Mouse (Mus musculus) intestine, embryonic 14.5 days (tissue): ENCODE results near the gene Thap8. TPM values are rescaled to one million over a fixed set of nuclear protein-coding genes. Genes with fewer than 3 reads are reported as not detected.

Experiments
- ATAC-seq: fragments of 200-750 bp; cut with Nextera tagmentation; replicated peaks from 2 replicates; pipeline ENCODE4 v1.8.0; 2017; ENCODE audit warnings: low read depth, moderate number of reproducible peaks, moderate TSS enrichment, moderate library complexity; ENCODE audit not compliant: low FRiP score, low TSS enrichment
- DNase-seq: peaks from one replicate; pipeline ENCODE4 v3.0.0-alpha.2; 2018; ENCODE audit warnings: low spot score
- H3K27ac ChIP-seq: fragments of 300-500 bp; sonication (generic); 2 replicates; pipeline ENCODE4 v1.5.1; 2014; ENCODE audit warnings: low read depth, mild to moderate bottlenecking, control low read depth
- H3K27me3 ChIP-seq: fragments of 300-500 bp; sonication (generic); replicated peaks from 2 replicates; pipeline ENCODE4 v1.6.1; 2014; ENCODE audit warnings: low read length, control low read depth; ENCODE audit not compliant: control insufficient read depth, insufficient read depth
- H3K36me3 ChIP-seq: fragments of 300-500 bp; sonication (generic); 2 replicates; pipeline ENCODE4 v1.6.1; 2014; ENCODE audit warnings: low read length, control low read depth; ENCODE audit not compliant: control insufficient read depth, insufficient read depth
- H3K4me1 ChIP-seq: fragments of 300-500 bp; sonication (generic); replicated peaks from 2 replicates; pipeline ENCODE4 v1.6.1; 2014; ENCODE audit warnings: low read length, control low read depth, mixed read lengths; ENCODE audit not compliant: control insufficient read depth, insufficient read depth
- H3K4me2 ChIP-seq: fragments of 300-500 bp; sonication (generic); 2 replicates; pipeline ENCODE4 v1.6.1; 2014; ENCODE audit warnings: low read length
- H3K4me3 ChIP-seq: fragments of 300-500 bp; sonication (generic); 2 replicates; pipeline ENCODE4 v1.5.1; 2014; ENCODE audit warnings: low read depth, low read length, control low read depth, mixed read lengths
- H3K9ac ChIP-seq: fragments of 300-500 bp; sonication (generic); 2 replicates; pipeline ENCODE4 v1.6.1; 2014; ENCODE audit warnings: mild to moderate bottlenecking, low read length
- H3K9me3 ChIP-seq: fragments of 300-500 bp; sonication (generic); 2 replicates; pipeline ENCODE4 v1.6.1; 2016; ENCODE audit warnings: low read length, control low read depth; ENCODE audit not compliant: control insufficient read depth
- WGBS: fragments of 180-500 bp; shearing (Covaris S2); extraction: QIAGEN DNeasy Blood & Tissue Kit; methylation state at CpG from one replicate; pipeline ENCODE4 v1.1.7; 2014; 5-methylcytosine and 5-hydroxymethylcytosine counted together
- polyA plus RNA-seq: library from polyadenylated mRNA; unstranded; fragments of >200 nt; fragmentation: Nextera tagmentation; extraction: Ambion mirVana; gene quantifications from 2 replicates; pipeline ENCODE4 v1.2.1, GENCODE M21; 2014

Thap8 gene
- polyA plus RNA-seq, 1 experiment from 2014 or later: 0.26 TPM

GRCm38 (mm10) chr7:30320946-30321345, 41.1 kb downstream of the Thap8 start:
- 76% methylated on average over 2 of the region's 2 CpGs for WGBS
- H3K4me3 ChIP-seq: peak overlapping the region; percentile 68; the same call in 1 of the 2 replicates
- H3K4me1 ChIP-seq: peaks cover 15% of the 10 kb centered on the region
- peak overlapping the region; percentile 74 for H3K4me2 ChIP-seq
- H3K27ac ChIP-seq: no peak overlapping the region
- peak overlapping the region; percentile 71 for H3K9ac ChIP-seq
- 0 out of 2 replicates have a peak, but pooled peaks cover 7% of the 10 kb centered on the region for H3K36me3 ChIP-seq
- no peaks in the 10 kb centered on the region for H3K27me3 ChIP-seq
- DNase-seq (no peak), ATAC-seq (no peak)
- no peaks in the 10 kb centered on the region for H3K9me3 ChIP-seq

- no peaks in the 10 kb centered on the region for H3K27me3 ChIP-seq
- H3K4me3 ChIP-seq: peak within 1 kb of the TSS; percentile 68
- peak within 1 kb of the TSS; percentile 74 for H3K4me2 ChIP-seq
- H3K36me3 ChIP-seq: 0 out of 2 replicates have a peak, but pooled peaks cover 4% of the 10 kb centered on the region
- H3K9ac ChIP-seq: peak within 1 kb of the TSS; percentile 71
- WGBS: under 1% methylated on average over 63 of the region's 63 CpGs
- DNase-seq (peak; percentile 78), ATAC-seq (peak; percentile 63)
- peak within 1 kb of the TSS; percentile 81 for H3K27ac ChIP-seq
- H3K4me1 ChIP-seq: peaks cover 13% of the 10 kb centered on the region
- no peaks in the 10 kb centered on the region for H3K9me3 ChIP-seq
Measured at GRCm38 (mm10) chr7:30321539-30322284, 41.8 kb downstream of the Thap8 start, which contains the start of gene E130208F15Rik. Gene E130208F15Rik, plus strand, starts transcription at chr7:30321740.

- Histone ChIP-seq H3K27ac (peak overlapping the region; percentile 81), H3K27me3 (no peaks in the 10 kb centered on the region), H3K36me3 (no peaks in the 10 kb centered on the region), H3K9ac (peak overlapping the region; percentile 71), H3K9me3 (no peaks in the 10 kb centered on the region), H3K4me1 (peaks cover 13% of the 10 kb centered on the region), H3K4me3 (peak overlapping the region; percentile 68), H3K4me2 (peak overlapping the region; percentile 74)
- WGBS: under 1% methylated on average over 20 of the region's 20 CpGs
- peak; percentile 99 for ATAC-seq
- DNase-seq: peak; percentile 93
Measured at GRCm38 (mm10) chr7:30322285-30322667, 42.4 kb downstream of the Thap8 start.

GRCm38 (mm10) chr7:30322865-30323264, 43.0 kb downstream of the Thap8 start:
- Histone ChIP-seq H3K9me3 (no peaks in the 10 kb centered on the region), H3K4me1 (peaks cover 13% of the 10 kb centered on the region), H3K27me3 (no peaks in the 10 kb centered on the region), H3K36me3 (no peaks in the 10 kb centered on the region), H3K4me3 (peak overlapping the region; percentile 68), H3K27ac (peak overlapping the region; percentile 79; the same call in 1 of the 2 replicates), H3K9ac (peak overlapping the region; percentile 44), H3K4me2 (peak overlapping the region; percentile 74)
- WGBS: 34% methylated on average over 6 of the region's 6 CpGs
- DNase-seq: no peak
- no peak for ATAC-seq

- Histone ChIP-seq H3K27me3 (no peaks in the 10 kb centered on the region), H3K4me2 (peak within 1 kb of the TSS; percentile 74), H3K9me3 (no peaks in the 10 kb centered on the region), H3K4me3 (peak within 1 kb of the TSS; percentile 68), H3K27ac (peak within 1 kb of the TSS; percentile 79; the same call in 1 of the 2 replicates), H3K9ac (peak within 1 kb of the TSS; percentile 44), H3K36me3 (no peaks in the 10 kb centered on the region), H3K4me1 (peaks cover 13% of the 10 kb centered on the region)
- no peak for DNase-seq
- ATAC-seq: no peak
- 79% methylated on average over 3 of the region's 3 CpGs for WGBS
Measured at GRCm38 (mm10) chr7:30323795-30324194, 43.9 kb downstream of the Thap8 start, which contains the start of gene Sdhaf1. Gene Sdhaf1, minus strand, starts transcription at chr7:30323895.

- Histone ChIP-seq H3K27me3 (no peaks in the 10 kb centered on the region), H3K27ac (no peak overlapping the region), H3K4me3 (no peak overlapping the region), H3K9ac (no peak overlapping the region), H3K36me3 (no peaks in the 10 kb centered on the region), H3K4me2 (no peak overlapping the region), H3K9me3 (no peaks in the 10 kb centered on the region), H3K4me1 (peaks cover 13% of the 10 kb centered on the region)
- DNase-seq (no peak), ATAC-seq (no peak)
- 78% methylated on average over 5 of the region's 5 CpGs for WGBS
Measured at GRCm38 (mm10) chr7:30324300-30324944, 44.5 kb downstream of the Thap8 start.

GRCm38 (mm10) chr7:30325364-30325763, 45.5 kb downstream of the Thap8 start:
- ATAC-seq: no peak
- H3K4me1 ChIP-seq: peaks cover 13% of the 10 kb centered on the region
- no peaks in the 10 kb centered on the region for H3K36me3 ChIP-seq
- no peak overlapping the region for H3K4me2 ChIP-seq
- peak; percentile 82 for DNase-seq
- no peak overlapping the region for H3K27ac ChIP-seq
- no peaks in the 10 kb centered on the region for H3K27me3 ChIP-seq
- WGBS: 46% methylated on average over 2 of the region's 2 CpGs
- H3K4me3 ChIP-seq: no peak overlapping the region
- H3K9ac ChIP-seq: no peak overlapping the region
- H3K9me3 ChIP-seq: no peaks in the 10 kb centered on the region

GRCm38 (mm10) chr7:30326427-30326826, 46.5 kb downstream of the Thap8 start:
- H3K27me3 ChIP-seq: no peaks in the 10 kb centered on the region
- H3K4me2 ChIP-seq: no peak overlapping the region
- no peaks in the 10 kb centered on the region for H3K36me3 ChIP-seq
- DNase-seq (no peak), ATAC-seq (no peak)
- no peak overlapping the region for H3K4me3 ChIP-seq
- H3K9me3 ChIP-seq: no peaks in the 10 kb centered on the region
- no peak overlapping the region for H3K9ac ChIP-seq
- peaks cover 6% of the 10 kb centered on the region; the same call in 1 of the 2 replicates for H3K4me1 ChIP-seq
- no peak overlapping the region for H3K27ac ChIP-seq
